Mouse (Mus musculus) liver, embryonic 11.5 days (tissue): ENCODE measurements around the gene Trim39. TPM values are rescaled to one million over a fixed set of nuclear protein-coding genes. Genes with fewer than 3 reads are reported as not detected.
"Not testable (repeated sequence)": the region's sequence is repeated elsewhere in the genome, so short reads cannot be mapped to it uniquely, and the experiment has no call there.

Experiments used
- ATAC-seq: fragments of 200-750 bp; cut with Nextera tagmentation; replicated peaks from 2 replicates; pipeline ENCODE4 v1.8.0; 2017; ENCODE audit warnings: moderate number of reproducible peaks, mild to moderate bottlenecking, moderate TSS enrichment, moderate library complexity; ENCODE audit not compliant: low FRiP score
- DNase-seq: peaks from one replicate; pipeline ENCODE4 v3.0.0-alpha.2; 2017; ENCODE audit warnings: low spot score
- H3K27ac ChIP-seq: fragments of 300-500 bp; sonication (generic); 2 replicates; pipeline ENCODE4 v1.5.1; 2014; ENCODE audit warnings: mild to moderate bottlenecking, low read depth, low read length, control low read depth
- H3K27me3 ChIP-seq: fragments of 300-500 bp; sonication (generic); replicated peaks from 2 replicates; pipeline ENCODE4 v1.6.1; 2014; ENCODE audit warnings: low read length, mixed read lengths; ENCODE audit not compliant: control insufficient read depth, insufficient read depth
- H3K36me3 ChIP-seq: fragments of 300-500 bp; sonication (generic); 2 replicates; pipeline ENCODE4 v1.6.1; 2014; ENCODE audit warnings: mild to moderate bottlenecking, low read length, moderate library complexity, mixed read lengths; ENCODE audit not compliant: control insufficient read depth, insufficient read depth
- H3K4me1 ChIP-seq: fragments of 300-500 bp; sonication (generic); replicated peaks from 2 replicates; pipeline ENCODE4 v1.6.1; 2014; ENCODE audit warnings: low read length, mixed read lengths; ENCODE audit not compliant: control insufficient read depth, insufficient read depth
- H3K4me2 ChIP-seq: fragments of 300-500 bp; sonication (generic); 2 replicates; pipeline ENCODE4 v1.6.1; 2014; ENCODE audit warnings: mild to moderate bottlenecking, control low read depth, moderate library complexity
- H3K4me3 ChIP-seq: fragments of 300-500 bp; sonication (generic); 2 replicates; pipeline ENCODE4 v1.5.1; 2014; ENCODE audit warnings: low read depth, low read length, control low read depth
- H3K9ac ChIP-seq: fragments of 300-500 bp; sonication (generic); 2 replicates; pipeline ENCODE4 v1.6.1; 2014; ENCODE audit warnings: low read depth, low read length, control low read depth
- H3K9me3 ChIP-seq: fragments of 300-500 bp; sonication (generic); 2 replicates; pipeline ENCODE4 v1.6.1; 2016; ENCODE audit warnings: low read length, inconsistent platforms, mixed read lengths; ENCODE audit not compliant: control insufficient read depth
- WGBS: fragments of 180-500 bp; shearing (Covaris S2); extraction: QIAGEN DNeasy Blood & Tissue Kit; methylation state at CpG from one replicate; pipeline ENCODE4 v1.1.7; 2014; 5-methylcytosine and 5-hydroxymethylcytosine counted together
- polyA plus RNA-seq: library from polyadenylated mRNA; unstranded; fragments of >200 nt; fragmentation: Nextera tagmentation; extraction: Ambion mirVana; gene quantifications from 2 replicates; pipeline ENCODE4 v1.2.1, GENCODE M21; 2014

Gene Trim39
- polyA plus RNA-seq = 13.1 and 14.9 TPM in 2 replicates

GRCm38 (mm10) chr17:36271586-36272256 is at the start of gene Trim39:
Gene Trim39 (minus strand): TSS chr17:36272247.
- Histone ChIP-seq H3K9ac (peak within 1 kb of the TSS; percentile 95), H3K4me1 (peaks cover 23% of the 10 kb centered on the region), H3K4me2 (peak within 1 kb of the TSS; percentile 95), H3K27ac (peak within 1 kb of the TSS; percentile 89), H3K27me3 (no peaks in the 10 kb centered on the region), H3K9me3 (no peaks in the 10 kb centered on the region), H3K4me3 (peak within 1 kb of the TSS; percentile 87), H3K36me3 (peaks cover 19% of the 10 kb centered on the region)
- peak; percentile 91 for DNase-seq
- peak; percentile 83 for ATAC-seq
- under 1% methylated on average over 43 of the region's 43 CpGs for WGBS

- 39% methylated on average over 5 of the region's 5 CpGs for WGBS
These were observed 43.7 kb upstream of the Trim39 start for GRCm38 (mm10) chr17:36315689-36316253.

GRCm38 (mm10) chr17:36315041-36315688 is 43.1 kb upstream of the Trim39 start:
- no peaks in the 10 kb centered on the region for H3K27me3 ChIP-seq
- H3K4me3 ChIP-seq = peak overlapping the region; percentile 56
- WGBS = 2% methylated on average over 19 of the region's 19 CpGs
- H3K9me3 ChIP-seq = no peaks in the 10 kb centered on the region
- no peaks in the 10 kb centered on the region for H3K36me3 ChIP-seq
- ATAC-seq (peak; percentile 53; the same call in 1 of the 2 replicates), DNase-seq (peak; percentile 54)
- peak overlapping the region; percentile 85 for H3K4me2 ChIP-seq
- peak overlapping the region; percentile 53 for H3K9ac ChIP-seq
- no peak overlapping the region for H3K27ac ChIP-seq
- H3K4me1 ChIP-seq = no peaks in the 10 kb centered on the region

More at GRCm38 (mm10) chr17:36315689-36316253, 43.7 kb upstream of the Trim39 start:
- Histone ChIP-seq H3K4me2 (peak overlapping the region; percentile 85), H3K4me3 (peak overlapping the region; percentile 56), H3K4me1 (no peaks in the 10 kb centered on the region), H3K36me3 (no peaks in the 10 kb centered on the region), H3K27me3 (no peaks in the 10 kb centered on the region), H3K9me3 (no peaks in the 10 kb centered on the region), H3K9ac (no peak overlapping the region), H3K27ac (no peak overlapping the region)
- no peak for DNase-seq
- ATAC-seq = no peak

GRCm38 (mm10) chr17:36314511-36314910 is 42.5 kb upstream of the Trim39 start:
- Histone ChIP-seq H3K36me3 (no peaks in the 10 kb centered on the region), H3K27me3 (no peaks in the 10 kb centered on the region), H3K4me2 (peak overlapping the region; percentile 85), H3K4me3 (peak overlapping the region; percentile 56), H3K4me1 (no peaks in the 10 kb centered on the region), H3K9me3 (no peaks in the 10 kb centered on the region), H3K27ac (no peak overlapping the region), H3K9ac (no peak overlapping the region; the same call in 1 of the 2 replicates)
- DNase-seq (peak; percentile 31), ATAC-seq (no peak)
- 11% methylated on average over 9 of the region's 9 CpGs for WGBS

GRCm38 (mm10) chr17:36309293-36309692 is 37.2 kb upstream of the Trim39 start:
- Histone ChIP-seq H3K27me3 (no peaks in the 10 kb centered on the region), H3K4me3 (no peak overlapping the region), H3K4me2 (no peak overlapping the region), H3K36me3 (no peaks in the 10 kb centered on the region), H3K27ac (no peak overlapping the region), H3K9me3 (no peaks in the 10 kb centered on the region), H3K9ac (no peak overlapping the region), H3K4me1 (no peaks in the 10 kb centered on the region)
- WGBS = 53% methylated on average over 1 of the region's 1 CpGs
- ATAC-seq = no peak
- no peak for DNase-seq

- DNase-seq, H3K36me3 ChIP-seq, H3K4me2 ChIP-seq, ATAC-seq, H3K4me1 ChIP-seq, H3K9me3 ChIP-seq, H3K27me3 ChIP-seq, H3K27ac ChIP-seq, H3K9ac ChIP-seq, H3K4me3 ChIP-seq: not testable (repeated sequence)
- WGBS = 3% methylated on average over 3 of the region's 3 CpGs
These were observed 36.8 kb upstream of the Trim39 start for GRCm38 (mm10) chr17:36308855-36309254.

GRCm38 (mm10) chr17:36286390-36286789 is 14.3 kb upstream of the Trim39 start, which contains the start of gene H2-M10.2:
Gene H2-M10.2 (minus strand): TSS chr17:36286490.
- Histone ChIP-seq H3K4me2 (no peak within 1 kb of the TSS), H3K9me3 (peaks cover 4% of the 10 kb centered on the region; the same call in 1 of the 2 replicates), H3K36me3 (peaks cover 3% of the 10 kb centered on the region; the same call in 1 of the 2 replicates), H3K4me3 (no peak within 1 kb of the TSS), H3K27me3 (no peaks in the 10 kb centered on the region), H3K9ac (no peak within 1 kb of the TSS), H3K4me1 (no peaks in the 10 kb centered on the region), H3K27ac (no peak within 1 kb of the TSS)
- DNase-seq (no peak), ATAC-seq (no peak)
- 81% methylated on average over 2 of the region's 2 CpGs for WGBS

- 84% methylated on average over 4 of the region's 4 CpGs for WGBS
- no peak overlapping the region for H3K4me2 ChIP-seq
- no peak overlapping the region for H3K9ac ChIP-seq
- H3K4me3 ChIP-seq = no peak overlapping the region
- no peaks in the 10 kb centered on the region for H3K27me3 ChIP-seq
- H3K27ac ChIP-seq = no peak overlapping the region
- DNase-seq (no peak), ATAC-seq (no peak)
- peaks cover 11% of the 10 kb centered on the region for H3K36me3 ChIP-seq
- no peaks in the 10 kb centered on the region for H3K4me1 ChIP-seq
- H3K9me3 ChIP-seq = peaks cover 4% of the 10 kb centered on the region; the same call in 1 of the 2 replicates
These were observed 9.6 kb upstream of the Trim39 start for GRCm38 (mm10) chr17:36281521-36282245.
